Mouse (Mus musculus) testis, adult 2 months (tissue): ENCODE data around the gene Acvr1b. TPM values are rescaled to one million over a fixed set of nuclear protein-coding genes. Genes with fewer than 3 reads are reported as not detected.
A peak's percentile ranks its signal among the peaks of the same experiment; 100 is the strongest.

ENCODE experiments used
- H3K27ac ChIP-seq: fragments of 200-500 bp; 2 replicates; pipeline ENCODE4 v1.5.1; 2012; ENCODE audit warnings: low read depth, low read length; ENCODE audit not compliant: control insufficient read depth, insufficient read depth
- H3K27me3 ChIP-seq: fragments of 200-500 bp; 2 replicates; pipeline ENCODE4 v1.6.1; 2012; ENCODE audit warnings: mild to moderate bottlenecking, low read length, moderate library complexity; ENCODE audit not compliant: control insufficient read depth, insufficient read depth
- H3K36me3 ChIP-seq: fragments of 200-500 bp; 2 replicates; pipeline ENCODE4 v1.6.1; 2012; ENCODE audit warnings: mild to moderate bottlenecking, low read length; ENCODE audit not compliant: control insufficient read depth, insufficient read depth
- H3K4me1 ChIP-seq: fragments of 200-500 bp; 2 replicates; pipeline ENCODE4 v1.6.1; 2012; ENCODE audit warnings: low read length; ENCODE audit not compliant: control insufficient read depth, insufficient read depth
- H3K4me3 ChIP-seq: fragments of 200-500 bp; 2 replicates; pipeline ENCODE4 v1.5.1; 2012; ENCODE audit warnings: low read depth, mild to moderate bottlenecking, low read length, moderate library complexity, mixed read lengths; ENCODE audit not compliant: control insufficient read depth
- CTCF ChIP-seq: fragments of 200-500 bp; IDR thresholded peaks from 2 replicates; pipeline ENCODE4 v1.5.1; 2012; ENCODE audit warnings: low read depth, mild to moderate bottlenecking, inconsistent platforms, low read length, moderate library complexity; ENCODE audit not compliant: control insufficient read depth, insufficient read depth, insufficient replicate concordance
- POLR2A ChIP-seq: fragments of 200-500 bp; IDR thresholded peaks from 2 replicates; pipeline ENCODE4 v1.6.1; 2012; ENCODE audit warnings: low read depth, mild to moderate bottlenecking, inconsistent platforms, low read length, moderate library complexity; ENCODE audit not compliant: control insufficient read depth
- polyA plus RNA-seq: library from polyadenylated mRNA; depleted of rRNA; stranded (reverse); fragments of >200 nt; gene quantifications from 2 replicates; pipeline ENCODE4 v1.2.3, GENCODE M21; 2012

Gene Acvr1b
- polyA plus RNA-seq, 1 experiment = 16.7 TPM

- Histone ChIP-seq H3K36me3 (no peaks in the 10 kb centered on the region), H3K4me3 (no peak overlapping the region), H3K27ac (no peak overlapping the region), H3K27me3 (no peaks in the 10 kb centered on the region), H3K4me1 (peaks cover 11% of the 10 kb centered on the region)
- peak; percentile 65; the same call in 1 of the 2 replicates for TF ChIP-seq CTCF
- no peak for TF ChIP-seq POLR2A
Measured at GRCm38 (mm10) chr15:101240799-101241204, 66.9 kb downstream of the Acvr1b start.

DNA sequence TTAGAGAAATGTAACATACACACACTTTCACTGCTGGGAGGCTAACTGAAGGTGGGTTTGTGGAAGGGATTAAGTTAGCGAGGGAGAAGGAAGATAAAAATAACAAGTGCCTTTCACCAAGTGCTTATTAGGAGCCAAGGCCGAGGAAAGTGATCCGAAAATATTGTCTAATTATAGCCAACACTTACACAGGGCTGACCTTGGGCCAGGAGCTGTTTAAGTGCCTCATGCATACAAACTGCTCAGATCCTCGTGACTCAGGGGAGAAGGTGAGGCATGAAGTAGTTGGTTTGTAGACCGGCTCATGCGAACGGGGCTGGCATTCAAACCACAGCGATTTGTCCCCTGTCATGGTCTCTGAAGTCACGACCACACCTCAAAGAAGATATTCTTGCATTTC is 67.4 kb downstream of the Acvr1b start:
- H3K4me1 ChIP-seq = peaks cover 14% of the 10 kb centered on the region
- 0 out of 2 replicates have a peak overlapping the region, but pooled peaks have one; percentile 9 for H3K27ac ChIP-seq
- no peak for TF ChIP-seq POLR2A
- no peak overlapping the region for H3K4me3 ChIP-seq
- H3K27me3 ChIP-seq = no peaks in the 10 kb centered on the region
- H3K36me3 ChIP-seq = no peaks in the 10 kb centered on the region

DNA sequence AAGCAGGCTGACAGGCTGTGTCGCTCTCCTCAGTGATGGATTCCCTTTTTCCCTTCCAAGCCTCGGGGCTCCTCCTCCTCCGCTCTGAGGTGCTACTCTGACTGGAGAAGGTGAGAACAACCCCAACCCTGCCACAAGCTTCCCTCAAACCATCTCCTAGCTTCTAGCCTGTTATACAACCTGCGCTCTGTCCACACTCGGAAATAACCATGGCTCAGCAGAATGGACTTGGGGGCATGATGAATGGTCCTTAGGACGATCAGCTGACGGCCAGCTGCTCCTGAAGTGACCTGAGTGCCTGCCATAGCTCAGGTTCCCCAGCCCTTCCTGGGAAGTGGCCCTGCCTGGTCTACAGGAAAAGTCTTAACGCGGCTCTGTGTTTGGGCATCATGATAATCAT is 68.0 kb downstream of the Acvr1b start:
- Histone ChIP-seq H3K4me3 (no peak overlapping the region), H3K27me3 (no peaks in the 10 kb centered on the region), H3K4me1 (peaks cover 14% of the 10 kb centered on the region), H3K36me3 (no peaks in the 10 kb centered on the region), H3K27ac (no peak overlapping the region)
- TF ChIP-seq POLR2A (no peak), CTCF (no peak)

DNA sequence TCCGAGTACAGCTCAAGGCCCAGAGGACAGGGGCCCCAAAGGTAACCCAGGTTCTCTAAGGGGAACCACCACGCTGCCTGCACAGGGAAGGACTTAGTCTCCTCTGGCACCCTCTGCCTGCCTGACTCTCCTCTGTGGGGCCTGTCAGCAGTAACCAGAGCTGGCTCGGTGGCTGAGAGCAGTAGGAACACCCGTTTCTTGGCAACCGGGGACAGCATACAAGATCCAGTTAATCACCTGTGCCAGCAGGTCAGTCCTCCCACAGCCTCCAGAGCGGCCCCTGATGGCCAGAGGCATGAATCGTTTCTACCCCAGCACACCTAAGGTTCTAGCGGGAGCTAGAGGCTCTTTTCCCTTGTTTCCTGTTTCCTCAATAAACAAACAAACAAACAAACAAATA is 68.8 kb downstream of the Acvr1b start:
- H3K27ac ChIP-seq = no peak overlapping the region
- TF ChIP-seq CTCF (no peak), POLR2A (no peak)
- no peaks in the 10 kb centered on the region for H3K36me3 ChIP-seq
- no peaks in the 10 kb centered on the region for H3K27me3 ChIP-seq
- H3K4me1 ChIP-seq = peaks cover 19% of the 10 kb centered on the region
- H3K4me3 ChIP-seq = no peak overlapping the region

- H3K27ac ChIP-seq = no peak overlapping the region
- H3K27me3 ChIP-seq = no peaks in the 10 kb centered on the region
- peaks cover 12% of the 10 kb centered on the region for H3K4me1 ChIP-seq
- H3K36me3 ChIP-seq = no peaks in the 10 kb centered on the region
- no peak for TF ChIP-seq POLR2A
- TF ChIP-seq CTCF = no peak
- no peak overlapping the region for H3K4me3 ChIP-seq
Measured at GRCm38 (mm10) chr15:101244012-101244411, 70.1 kb downstream of the Acvr1b start.

DNA sequence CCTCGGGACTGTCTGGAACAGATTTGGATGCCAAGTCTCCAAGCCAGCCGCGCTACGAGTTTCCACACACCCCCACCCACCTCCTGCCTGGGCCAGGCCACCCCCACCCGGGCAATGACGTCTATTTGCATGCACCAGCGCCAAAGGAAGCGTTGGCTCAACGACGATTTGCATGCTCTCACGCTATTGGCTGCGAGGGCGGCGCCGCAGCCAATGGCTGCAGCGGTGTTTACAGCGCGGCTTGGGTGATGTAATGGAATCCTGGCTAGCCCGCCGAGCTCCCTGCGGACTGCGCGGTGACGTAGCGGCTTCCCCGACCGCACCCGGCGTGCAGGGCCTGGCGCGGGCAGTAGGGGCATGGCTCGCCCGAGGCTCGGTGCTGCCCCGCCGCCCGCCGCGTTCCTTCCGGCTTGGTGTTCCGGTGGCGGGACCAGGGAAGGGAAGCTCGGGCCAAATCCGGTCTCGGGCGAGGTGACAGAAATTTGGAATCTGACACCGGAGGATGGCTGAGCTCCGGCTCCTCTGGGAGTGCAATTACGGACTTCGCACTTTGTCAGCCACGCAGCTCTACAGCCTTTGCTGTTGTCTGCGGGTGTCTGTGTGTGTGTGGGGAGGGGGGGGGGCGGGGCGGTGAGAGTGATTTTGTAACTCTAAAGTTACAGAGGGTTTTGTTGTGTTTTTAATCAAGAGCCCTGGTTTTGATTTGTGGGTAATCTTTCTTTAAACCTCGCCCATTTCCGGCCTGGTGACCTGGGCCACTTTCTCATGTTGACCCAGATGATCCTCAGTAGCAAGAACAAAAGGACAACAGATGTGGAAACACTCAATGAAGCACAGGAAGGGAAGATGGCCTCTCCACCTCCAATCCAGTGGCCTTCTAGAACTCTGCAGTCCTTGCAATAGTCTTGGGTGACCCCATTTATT is 72.6 kb downstream of the Acvr1b start:
- TF ChIP-seq CTCF = no peak
- no peak; the same call in 1 of the 2 replicates for TF ChIP-seq POLR2A
- H3K27me3 ChIP-seq = no peaks in the 10 kb centered on the region
- H3K36me3 ChIP-seq = no peaks in the 10 kb centered on the region
- peak overlapping the region; percentile 74 for H3K4me3 ChIP-seq
- H3K4me1 ChIP-seq = peaks cover 10% of the 10 kb centered on the region
- peak overlapping the region; percentile 78 for H3K27ac ChIP-seq

- no peaks in the 10 kb centered on the region for H3K36me3 ChIP-seq
- H3K27ac ChIP-seq = no peak overlapping the region
- no peak for TF ChIP-seq CTCF
- TF ChIP-seq POLR2A = no peak
- no peaks in the 10 kb centered on the region for H3K27me3 ChIP-seq
- no peak overlapping the region for H3K4me3 ChIP-seq
- H3K4me1 ChIP-seq = peaks cover 10% of the 10 kb centered on the region
Measured at GRCm38 (mm10) chr15:101247155-101247498, 73.3 kb downstream of the Acvr1b start.
